Mouse (Mus musculus): Measurements from ENCODE around the gene Orai1. TPM values are rescaled to one million over a fixed set of nuclear protein-coding genes. Genes with fewer than 3 reads are reported as not detected.

Gene Orai1
- polyA plus RNA-seq, 1 experiment: 36.7 TPM

DNA sequence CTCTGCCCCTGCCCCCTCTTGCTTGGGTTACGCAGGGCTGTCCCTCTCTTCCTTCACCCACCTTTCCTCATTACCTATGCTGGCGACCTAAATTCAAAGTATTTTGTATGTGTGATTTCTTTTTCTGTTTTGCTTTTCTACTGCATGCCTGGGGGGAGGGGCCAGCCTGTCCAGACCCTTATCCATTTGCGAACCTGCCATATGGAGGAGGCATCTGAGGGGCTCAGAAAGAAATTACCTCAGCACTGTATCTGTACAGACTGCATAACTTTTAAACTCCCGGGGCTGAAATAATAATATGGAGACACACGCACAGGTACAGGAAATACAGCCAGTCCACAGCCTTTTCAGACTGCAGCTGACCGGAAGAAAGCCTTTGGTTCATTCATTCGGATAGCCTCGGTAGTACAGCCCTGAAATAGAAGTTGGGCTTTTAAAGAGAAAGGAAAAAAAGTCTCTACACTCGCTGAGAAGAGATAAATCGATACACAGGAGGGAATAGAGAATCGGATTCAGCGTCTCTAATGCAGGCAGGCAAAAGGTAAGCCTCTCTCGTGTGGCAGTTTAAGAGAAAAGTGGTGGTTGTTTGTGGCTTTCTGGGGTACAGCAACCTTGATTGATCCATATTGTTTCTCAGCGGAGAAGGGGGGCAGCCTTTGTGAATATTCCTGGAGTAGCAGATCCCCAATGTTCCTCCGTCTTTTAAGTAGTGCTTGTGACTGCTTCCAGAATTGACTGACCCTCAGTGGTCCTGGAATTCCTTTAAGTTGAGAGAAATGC, 25.1 kb upstream of the Orai1 start, which contains the start of gene Kdm2b:
Kdm2b (minus strand) TSS at position 273 of the 780 bp plus-strand sequence.
- Histone ChIP-seq H3K27me3 (ENCODE audit: control insufficient read depth, insufficient read depth, insufficient read length) (no peaks in the 10 kb centered on the region), H3K4me2 (ENCODE audit: low read depth) (peak within 1 kb of the TSS; percentile 83), H3K79me2 (ENCODE audit: control insufficient read depth, insufficient read depth) (no peaks in the 10 kb centered on the region), H3K36me3 (ENCODE audit: control insufficient read depth, insufficient read depth) (no peaks in the 10 kb centered on the region), H3K4me3 (peak within 1 kb of the TSS; percentile 67), H3ac (ENCODE audit: control insufficient read depth, insufficient read length) (peak within 1 kb of the TSS; percentile 33)
- TF ChIP-seq MAX (IDR thresholded peaks at IDR 0.05; ENCODE audit: low read depth) (no peak), POLR2AphosphoS2 (IDR thresholded peaks at IDR 0.05; ENCODE audit: insufficient read length, low read depth) (no peak), E2F4 (IDR thresholded peaks at IDR 0.05; ENCODE audit: insufficient read depth) (no peak), SRF (IDR thresholded peaks at IDR 0.05; ENCODE audit: control insufficient read depth, insufficient read length, low read depth) (no peak), REST (IDR thresholded peaks at IDR 0.05; ENCODE audit: insufficient read depth, insufficient read length) (no peak), CEBPB (IDR thresholded peaks at IDR 0.05; ENCODE audit: insufficient read depth, poor library complexity, severe bottlenecking) (no peak), MYOD1 (IDR thresholded peaks at IDR 0.05; ENCODE audit: control insufficient read depth in 1 of 3, insufficient read length in 2 of 3, low read depth in 2 of 3) (no peak), MYOG (IDR thresholded peaks at IDR 0.05; ENCODE audit: control insufficient read depth in 1 of 3, insufficient read depth in 1 of 3, insufficient read length in 2 of 3, low read depth in 2 of 3) (no peak), TCF3 (IDR thresholded peaks at IDR 0.05; ENCODE audit: insufficient read length, low read depth) (no peak), POLR2A (IDR thresholded peaks at IDR 0.05; ENCODE audit: insufficient read length, low read depth) (no peak), TCF12 (IDR thresholded peaks at IDR 0.05; ENCODE audit: insufficient read depth, poor library complexity, severe bottlenecking) (no peak), USF1 (IDR thresholded peaks at IDR 0.05; ENCODE audit: low read depth) (no peak)

DNA sequence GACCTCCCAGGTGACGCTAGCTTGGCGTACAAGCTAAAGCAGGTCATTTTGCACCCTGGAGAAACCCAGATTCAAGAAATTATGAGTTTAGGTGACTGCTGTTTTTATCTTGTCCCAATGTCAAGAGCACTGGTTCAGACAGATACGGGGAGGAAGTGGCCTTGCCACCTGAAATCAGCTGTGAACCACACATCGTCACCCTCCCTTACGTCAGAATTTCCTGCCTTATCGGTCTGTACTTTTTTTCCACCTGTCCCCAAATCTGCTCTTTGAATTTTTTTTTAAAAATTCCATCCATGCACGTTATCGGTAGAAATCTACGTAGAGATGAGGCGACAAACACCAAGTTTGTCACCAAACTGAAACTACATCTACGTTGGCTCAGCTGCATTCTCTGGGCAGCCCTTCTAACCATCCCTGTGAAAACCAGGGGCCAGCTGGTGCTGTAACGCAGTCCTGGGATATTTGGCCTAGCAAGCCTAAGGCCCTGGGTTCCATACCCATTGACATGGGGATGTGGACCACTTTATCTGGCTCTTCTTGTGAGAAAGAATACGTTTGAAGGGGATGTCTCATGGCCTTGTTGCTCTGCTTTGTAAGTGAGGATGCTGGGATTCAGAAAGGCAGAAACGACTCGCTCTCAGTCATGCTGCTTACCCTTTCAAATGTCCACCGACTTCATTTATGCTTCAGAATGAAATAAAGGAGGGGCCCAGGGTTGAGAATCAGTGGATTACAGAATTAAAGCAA, 24.3 kb upstream of the Orai1 start:
- Histone ChIP-seq H3K36me3 (ENCODE audit: control insufficient read depth, insufficient read depth) (no peaks in the 10 kb centered on the region), H3K4me2 (ENCODE audit: low read depth) (peak overlapping the region; percentile 83), H3ac (ENCODE audit: control insufficient read depth, insufficient read length) (no peak overlapping the region), H3K79me2 (ENCODE audit: control insufficient read depth, insufficient read depth) (no peaks in the 10 kb centered on the region), H3K27me3 (ENCODE audit: control insufficient read depth, insufficient read depth, insufficient read length) (no peaks in the 10 kb centered on the region), H3K4me3 (peak overlapping the region; percentile 67)
- no peak for TF ChIP-seq MYOD1 (IDR thresholded peaks at IDR 0.05; ENCODE audit: control insufficient read depth in 1 of 3, insufficient read length in 2 of 3, low read depth in 2 of 3)
- TF ChIP-seq MYOG (IDR thresholded peaks at IDR 0.05; ENCODE audit: control insufficient read depth in 1 of 3, insufficient read depth in 1 of 3, insufficient read length in 2 of 3, low read depth in 2 of 3): peak in 1 of 3 experiments; percentile 9
- TF ChIP-seq E2F4 (IDR thresholded peaks at IDR 0.05; ENCODE audit: insufficient read depth): no peak
- TF ChIP-seq CEBPB (IDR thresholded peaks at IDR 0.05; ENCODE audit: insufficient read depth, poor library complexity, severe bottlenecking): no peak
- no peak for TF ChIP-seq REST (IDR thresholded peaks at IDR 0.05; ENCODE audit: insufficient read depth, insufficient read length)

- no peak overlapping the region for H3ac ChIP-seq (ENCODE audit: control insufficient read depth, insufficient read length)
- H3K27me3 ChIP-seq (ENCODE audit: control insufficient read depth, insufficient read depth, insufficient read length): no peaks in the 10 kb centered on the region
- peak overlapping the region; percentile 67 for H3K4me3 ChIP-seq
- H3K36me3 ChIP-seq (ENCODE audit: control insufficient read depth, insufficient read depth): no peaks in the 10 kb centered on the region
- H3K4me2 ChIP-seq (ENCODE audit: low read depth): peak overlapping the region; percentile 83
- H3K79me2 ChIP-seq (ENCODE audit: control insufficient read depth, insufficient read depth): no peaks in the 10 kb centered on the region
- TF ChIP-seq E2F4 (IDR thresholded peaks at IDR 0.05; ENCODE audit: insufficient read depth) (no peak), CEBPB (IDR thresholded peaks at IDR 0.05; ENCODE audit: insufficient read depth, poor library complexity, severe bottlenecking) (no peak), USF1 (IDR thresholded peaks at IDR 0.05; ENCODE audit: low read depth) (no peak), MYOG (IDR thresholded peaks at IDR 0.05; ENCODE audit: control insufficient read depth in 1 of 3, insufficient read depth in 1 of 3, insufficient read length in 2 of 3, low read depth in 2 of 3) (no peak), POLR2A (IDR thresholded peaks at IDR 0.05; ENCODE audit: insufficient read length, low read depth) (no peak), POLR2AphosphoS2 (IDR thresholded peaks at IDR 0.05; ENCODE audit: insufficient read length, low read depth) (no peak), SRF (IDR thresholded peaks at IDR 0.05; ENCODE audit: control insufficient read depth, insufficient read length, low read depth) (no peak), MAX (IDR thresholded peaks at IDR 0.05; ENCODE audit: low read depth) (no peak), TCF3 (IDR thresholded peaks at IDR 0.05; ENCODE audit: insufficient read length, low read depth) (no peak), MYOD1 (IDR thresholded peaks at IDR 0.05; ENCODE audit: control insufficient read depth in 1 of 3, insufficient read length in 2 of 3, low read depth in 2 of 3) (no peak)
Measured at GRCm38 (mm10) chr5:122991350-122992004, 23.4 kb upstream of the Orai1 start.

GRCm38 (mm10) chr5:122993811-122994210, 21.1 kb upstream of the Orai1 start:
- Histone ChIP-seq H3K4me3 (no peak overlapping the region), H3K79me2 (ENCODE audit: control insufficient read depth, insufficient read depth) (no peaks in the 10 kb centered on the region)
- TF ChIP-seq USF1 (IDR thresholded peaks at IDR 0.05; ENCODE audit: low read depth) (no peak), CEBPB (IDR thresholded peaks at IDR 0.05; ENCODE audit: insufficient read depth, poor library complexity, severe bottlenecking) (no peak), TCF12 (IDR thresholded peaks at IDR 0.05; ENCODE audit: insufficient read depth, poor library complexity, severe bottlenecking) (no peak), SRF (IDR thresholded peaks at IDR 0.05; ENCODE audit: control insufficient read depth, insufficient read length, low read depth) (no peak), POLR2A (IDR thresholded peaks at IDR 0.05; ENCODE audit: insufficient read length, low read depth) (no peak), MYOG (IDR thresholded peaks at IDR 0.05; ENCODE audit: control insufficient read depth in 1 of 3, insufficient read depth in 1 of 3, insufficient read length in 2 of 3, low read depth in 2 of 3) (no peak), MYOD1 (IDR thresholded peaks at IDR 0.05; ENCODE audit: control insufficient read depth in 1 of 3, insufficient read length in 2 of 3, low read depth in 2 of 3) (no peak), POLR2AphosphoS2 (IDR thresholded peaks at IDR 0.05; ENCODE audit: insufficient read length, low read depth) (no peak), TCF3 (IDR thresholded peaks at IDR 0.05; ENCODE audit: insufficient read length, low read depth) (no peak)

More at GRCm38 (mm10) chr5:122993811-122994210, 21.1 kb upstream of the Orai1 start:
- no peaks in the 10 kb centered on the region for H3K36me3 ChIP-seq (ENCODE audit: control insufficient read depth, insufficient read depth)
- H3K27me3 ChIP-seq (ENCODE audit: control insufficient read depth, insufficient read depth, insufficient read length): no peaks in the 10 kb centered on the region
- H3K4me2 ChIP-seq (ENCODE audit: low read depth): peak overlapping the region; percentile 94
- H3ac ChIP-seq (ENCODE audit: control insufficient read depth, insufficient read length): no peak overlapping the region

All from myocyte (in vitro differentiated cells).